Mouse (Mus musculus): ENCODE data around the gene Ero1l.

- TF ChIP-seq SRF (IDR thresholded peaks at IDR 0.05; ENCODE audit: control insufficient read depth, insufficient read length, low read depth) (no peak), MYOG (IDR thresholded peaks at IDR 0.05; ENCODE audit: control insufficient read depth in 1 of 3, insufficient read depth in 1 of 3, insufficient read length in 2 of 3, low read depth in 2 of 3) (no peak), CEBPB (IDR thresholded peaks at IDR 0.05; ENCODE audit: insufficient read depth, poor library complexity, severe bottlenecking) (no peak), MAX (IDR thresholded peaks at IDR 0.05; ENCODE audit: low read depth) (no peak), POLR2AphosphoS2 (IDR thresholded peaks at IDR 0.05; ENCODE audit: insufficient read length, low read depth) (peak; percentile 50), POLR2A (IDR thresholded peaks at IDR 0.05; ENCODE audit: insufficient read length, low read depth) (no peak), USF1 (IDR thresholded peaks at IDR 0.05; ENCODE audit: low read depth) (no peak), TCF3 (IDR thresholded peaks at IDR 0.05; ENCODE audit: insufficient read length, low read depth) (no peak), E2F4 (IDR thresholded peaks at IDR 0.05; ENCODE audit: insufficient read depth) (no peak), REST (IDR thresholded peaks at IDR 0.05; ENCODE audit: insufficient read depth, insufficient read length) (no peak), MYOD1 (IDR thresholded peaks at IDR 0.05; ENCODE audit: control insufficient read depth in 1 of 3, insufficient read length in 2 of 3, low read depth in 2 of 3) (no peak)
Observed at GRCm38 (mm10) chr14:45282066-45282465, 36.5 kb downstream of the Ero1l start.

Data from myocyte (in vitro differentiated cells).